In the genomic region with DNA sequence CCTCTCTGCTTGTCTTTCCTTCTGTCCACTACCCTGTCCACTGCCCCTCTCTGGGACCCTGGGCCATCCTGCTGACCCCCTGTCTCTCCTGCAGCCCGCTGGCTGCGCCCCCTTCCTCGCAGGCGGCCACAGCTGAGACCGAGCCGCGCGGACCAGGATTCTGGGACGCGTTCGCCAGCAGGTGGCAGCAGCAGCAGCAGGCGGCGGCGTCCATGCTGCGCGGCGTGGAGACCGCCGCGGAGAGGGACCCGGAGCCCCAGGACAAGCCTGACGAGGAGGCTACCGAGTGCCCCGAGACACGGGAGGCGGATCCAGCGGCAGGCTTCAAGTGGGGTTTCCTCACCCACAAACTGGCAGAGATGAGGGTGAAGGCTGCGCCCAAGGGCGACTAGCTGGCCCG, we compare ENCODE assay signal across 8 mouse cellular contexts. TPM values are rescaled to one million over a fixed set of nuclear protein-coding genes. Genes with fewer than 3 reads are reported as not detected.
DNase-seq lines count a peak whose midpoint lies in the region; ATAC-seq and TF ChIP-seq lines count a peak whose summit lies in the region.

No protein-coding gene starts in this region.

- peaks cover 8% of the 10 kb centered on the region for H3K4me1 ChIP-seq in embryonic facial prominence, embryonic 11.5 days (ENCODE audit: control insufficient read depth, insufficient read depth, low read length)
- peaks cover 68% of the 10 kb centered on the region for H3K4me1 ChIP-seq in heart, embryonic 10.5 days
- H3K4me1 ChIP-seq in kidney, embryonic 16.5 days (ENCODE audit: insufficient read depth, low read length) = peaks cover 58% of the 10 kb centered on the region
- H3K4me1 ChIP-seq in liver, embryonic 15.5 days (replicated peaks) = peaks cover 57% of the 10 kb centered on the region
- peaks cover 65% of the 10 kb centered on the region for H3K4me1 ChIP-seq in neural tube, embryonic 12.5 days
- peaks cover 49% of the 10 kb centered on the region for H3K4me1 ChIP-seq in testis, adult 2 months (ENCODE audit: control insufficient read depth, insufficient read depth, low read length)

- H3K4me3 ChIP-seq in embryonic facial prominence, embryonic 11.5 days (ENCODE audit: low read depth, low read length) = peak overlapping the region; percentile 27
- peak overlapping the region; percentile 60 for H3K4me3 ChIP-seq in heart, embryonic 10.5 days
- H3K4me3 ChIP-seq in kidney, embryonic 16.5 days (ENCODE audit: low read length) = peak overlapping the region; percentile 52
- peak overlapping the region; percentile 33 for H3K4me3 ChIP-seq in liver, embryonic 15.5 days (replicated peaks)
- H3K4me3 ChIP-seq in neural tube, embryonic 12.5 days = peak overlapping the region; percentile 36
- H3K4me3 ChIP-seq in testis, adult 2 months (ENCODE audit: control insufficient read depth, low read depth, low read length) = peak overlapping the region; percentile 69

- under 1% methylated on average over 30 of the region's 30 CpGs for WGBS in embryonic facial prominence, embryonic 11.5 days
- WGBS in heart, embryonic 10.5 days = 1% methylated on average over 30 of the region's 30 CpGs
- under 1% methylated on average over 30 of the region's 30 CpGs for WGBS in kidney, embryonic 16.5 days
- WGBS in liver, embryonic 15.5 days (ENCODE audit: insufficient replicate concordance) = 2% methylated on average over 30 of the region's 30 CpGs
- under 1% methylated on average over 30 of the region's 30 CpGs for WGBS in neural tube, embryonic 12.5 days

- H3K9me3 ChIP-seq in embryonic facial prominence, embryonic 11.5 days (replicated peaks; ENCODE audit: control insufficient read depth, low read length) = no peaks in the 10 kb centered on the region
- no peaks in the 10 kb centered on the region for H3K9me3 ChIP-seq in heart, embryonic 10.5 days
- no peaks in the 10 kb centered on the region for H3K9me3 ChIP-seq in kidney, embryonic 16.5 days (ENCODE audit: low read length)
- no peaks in the 10 kb centered on the region for H3K9me3 ChIP-seq in liver, embryonic 15.5 days (replicated peaks)
- no peaks in the 10 kb centered on the region for H3K9me3 ChIP-seq in neural tube, embryonic 12.5 days

- peak; percentile 68 for TF ChIP-seq CTCF in testis, adult 2 months (IDR thresholded peaks at IDR 0.05; ENCODE audit: control insufficient read depth, insufficient read depth, insufficient replicate concordance, low read depth, low read length)

- no peak overlapping the region for H3K27ac ChIP-seq in embryonic facial prominence, embryonic 11.5 days (replicated peaks; ENCODE audit: low read depth, low read length)
- H3K27ac ChIP-seq in heart, embryonic 10.5 days = peak overlapping the region; percentile 77
- no peak overlapping the region for H3K27ac ChIP-seq in kidney, embryonic 16.5 days (ENCODE audit: low read length)
- H3K27ac ChIP-seq in liver, embryonic 15.5 days (replicated peaks) = no peak overlapping the region
- no peak overlapping the region for H3K27ac ChIP-seq in neural tube, embryonic 12.5 days
- no peak overlapping the region for H3K27ac ChIP-seq in testis, adult 2 months (ENCODE audit: control insufficient read depth, insufficient read depth, low read depth, low read length)

- no peaks in the 10 kb centered on the region for H3K36me3 ChIP-seq in embryonic facial prominence, embryonic 11.5 days (replicated peaks; ENCODE audit: control insufficient read depth, insufficient read depth, low read depth, low read length)
- H3K36me3 ChIP-seq in heart, embryonic 10.5 days = no peaks in the 10 kb centered on the region
- no peaks in the 10 kb centered on the region for H3K36me3 ChIP-seq in kidney, embryonic 16.5 days (ENCODE audit: insufficient read depth, low read length)
- H3K36me3 ChIP-seq in liver, embryonic 15.5 days (replicated peaks) = no peaks in the 10 kb centered on the region
- H3K36me3 ChIP-seq in neural tube, embryonic 12.5 days = no peaks in the 10 kb centered on the region
- no peaks in the 10 kb centered on the region for H3K36me3 ChIP-seq in testis, adult 2 months (ENCODE audit: control insufficient read depth, insufficient read depth, low read length)

- H3K9ac ChIP-seq in embryonic facial prominence, embryonic 11.5 days (replicated peaks; ENCODE audit: low read length) = no peak overlapping the region
- H3K9ac ChIP-seq in kidney, embryonic 16.5 days (replicated peaks; ENCODE audit: low read length) = peak overlapping the region; percentile 58
- no peak overlapping the region for H3K9ac ChIP-seq in liver, embryonic 15.5 days
- peak overlapping the region; percentile 44; the same call in 1 of the 2 replicates for H3K9ac ChIP-seq in neural tube, embryonic 12.5 days

- H3K4me2 ChIP-seq in embryonic facial prominence, embryonic 11.5 days (ENCODE audit: low read depth, low read length) = peak overlapping the region; percentile 68
- H3K4me2 ChIP-seq in kidney, embryonic 16.5 days (replicated peaks; ENCODE audit: low read depth, low read length) = peak overlapping the region; percentile 92
- peak overlapping the region; percentile 61 for H3K4me2 ChIP-seq in liver, embryonic 15.5 days
- peak overlapping the region; percentile 84 for H3K4me2 ChIP-seq in neural tube, embryonic 12.5 days (replicated peaks)

- peak; percentile 57 to 69 for DNase-seq in lung, adult 18-20 months
- no peak for DNase-seq in lung, postnatal 25 days (ENCODE audit: low spot score)
- DNase-seq in embryonic facial prominence, embryonic 11.5 days (ENCODE audit: low spot score) = peak; percentile 86
- peak; percentile 85 for DNase-seq in heart, embryonic 10.5 days (ENCODE audit: low spot score)

- peaks cover 35% of the 10 kb centered on the region for H3K27me3 ChIP-seq in embryonic facial prominence, embryonic 11.5 days (ENCODE audit: control insufficient read depth, insufficient read depth, low read length)
- peaks cover 73% of the 10 kb centered on the region for H3K27me3 ChIP-seq in heart, embryonic 10.5 days (ENCODE audit: insufficient read depth, poor library complexity, severe bottlenecking)
- H3K27me3 ChIP-seq in kidney, embryonic 16.5 days (ENCODE audit: insufficient read depth, low read length) = peaks cover 65% of the 10 kb centered on the region
- peaks cover 92% of the 10 kb centered on the region for H3K27me3 ChIP-seq in liver, embryonic 15.5 days
- H3K27me3 ChIP-seq in neural tube, embryonic 12.5 days (replicated peaks) = peaks cover 75% of the 10 kb centered on the region
- no peaks in the 10 kb centered on the region for H3K27me3 ChIP-seq in testis, adult 2 months (ENCODE audit: control insufficient read depth, insufficient read depth, low read length)

- no peak for TF ChIP-seq POLR2A in testis, adult 2 months (IDR thresholded peaks at IDR 0.05; ENCODE audit: control insufficient read depth, low read depth, low read length)

- 0 out of 2 replicates have a peak, but pooled peaks have one; percentile 35 for ATAC-seq in embryonic facial prominence, embryonic 11.5 days (replicated peaks; ENCODE audit: insufficient number of reproducible peaks, low FRiP score, low TSS enrichment, low read depth)
- ATAC-seq in kidney, embryonic 16.5 days (ENCODE audit: low FRiP score, low TSS enrichment) = peak; percentile 21
- no peak for ATAC-seq in liver, embryonic 15.5 days (ENCODE audit: insufficient read depth)
- peak; percentile 38; the same call in 1 of the 2 replicates for ATAC-seq in neural tube, embryonic 12.5 days (ENCODE audit: low FRiP score, low read depth)

RNA-seq across cellular contexts. Expression of gene Gm30191, which starts 2.9 kb away (rescaled TPM):
- not detected in 2 replicates for polyA plus RNA-seq in embryonic facial prominence, embryonic 11.5 days (2014; fragmentation: Nextera tagmentation; extraction: Ambion mirVana)
- not detected in 2 replicates for polyA plus RNA-seq in heart, embryonic 10.5 days (2016; fragmentation: Nextera tagmentation; extraction: Ambion mirVana)
- not detected in 2 replicates for polyA plus RNA-seq in kidney, embryonic 16.5 days (2015; fragmentation: Nextera tagmentation; extraction: Ambion mirVana)
- not detected in 2 replicates for polyA plus RNA-seq in liver, embryonic 15.5 days (2015; fragmentation: Nextera tagmentation; extraction: Ambion mirVana)
- 0.33 TPM in 1 of 2 replicates, not detected in the other for polyA plus RNA-seq in neural tube, embryonic 12.5 days (2016; fragmentation: Nextera tagmentation; extraction: Ambion mirVana)
- 0.25 TPM in 1 of 2 replicates, not detected in the other for polyA plus RNA-seq in testis, adult 2 months (2012; rRNA removed)

RNA-seq across cellular contexts. Expression of gene Grrp1, which starts 4.3 kb away (rescaled TPM):
- polyA plus RNA-seq in embryonic facial prominence, embryonic 11.5 days (2014; fragmentation: Nextera tagmentation; extraction: Ambion mirVana) = 5.7 and 7.7 TPM in 2 replicates
- 6.3 and 8.8 TPM in 2 replicates for polyA plus RNA-seq in heart, embryonic 10.5 days (2016; fragmentation: Nextera tagmentation; extraction: Ambion mirVana)
- polyA plus RNA-seq in kidney, embryonic 16.5 days (2015; fragmentation: Nextera tagmentation; extraction: Ambion mirVana) = 12.2 and 12.8 TPM in 2 replicates
- polyA plus RNA-seq in liver, embryonic 15.5 days (2015; fragmentation: Nextera tagmentation; extraction: Ambion mirVana) = 0.46 and 1.0 TPM in 2 replicates
- polyA plus RNA-seq in neural tube, embryonic 12.5 days (2016; fragmentation: Nextera tagmentation; extraction: Ambion mirVana) = 9.7 and 10.2 TPM in 2 replicates
- 1.9 and 2.7 TPM in 2 replicates for polyA plus RNA-seq in testis, adult 2 months (2012; rRNA removed)

RNA-seq across cellular contexts. Expression of gene Zfp593, which starts 4.3 kb away (rescaled TPM):
- polyA plus RNA-seq in embryonic facial prominence, embryonic 11.5 days (2014; fragmentation: Nextera tagmentation; extraction: Ambion mirVana) = 16.5 and 18.3 TPM in 2 replicates
- 13.3 and 15.3 TPM in 2 replicates for polyA plus RNA-seq in heart, embryonic 10.5 days (2016; fragmentation: Nextera tagmentation; extraction: Ambion mirVana)
- polyA plus RNA-seq in kidney, embryonic 16.5 days (2015; fragmentation: Nextera tagmentation; extraction: Ambion mirVana) = 15.0 and 15.8 TPM in 2 replicates
- 5.4 and 5.8 TPM in 2 replicates for polyA plus RNA-seq in liver, embryonic 15.5 days (2015; fragmentation: Nextera tagmentation; extraction: Ambion mirVana)
- 18.6 and 18.9 TPM in 2 replicates for polyA plus RNA-seq in neural tube, embryonic 12.5 days (2016; fragmentation: Nextera tagmentation; extraction: Ambion mirVana)
- 7.5 and 9.7 TPM in 2 replicates for polyA plus RNA-seq in testis, adult 2 months (2012; rRNA removed)

RNA-seq across cellular contexts. Expression of gene E130218I03Rik, which starts 6.2 kb away (rescaled TPM):
- polyA plus RNA-seq in embryonic facial prominence, embryonic 11.5 days (2014; fragmentation: Nextera tagmentation; extraction: Ambion mirVana) = 0.39 and 0.65 TPM in 2 replicates
- 0.19 and 0.28 TPM in 2 replicates for polyA plus RNA-seq in heart, embryonic 10.5 days (2016; fragmentation: Nextera tagmentation; extraction: Ambion mirVana)
- polyA plus RNA-seq in kidney, embryonic 16.5 days (2015; fragmentation: Nextera tagmentation; extraction: Ambion mirVana) = 0.62 and 0.67 TPM in 2 replicates
- 0.16 TPM in 1 of 2 replicates, not detected in the other for polyA plus RNA-seq in liver, embryonic 15.5 days (2015; fragmentation: Nextera tagmentation; extraction: Ambion mirVana)
- polyA plus RNA-seq in neural tube, embryonic 12.5 days (2016; fragmentation: Nextera tagmentation; extraction: Ambion mirVana) = 0.45 and 0.84 TPM in 2 replicates
- 0.11 and 0.26 TPM in 2 replicates for polyA plus RNA-seq in testis, adult 2 months (2012; rRNA removed)

RNA-seq across cellular contexts. Expression of gene Cnksr1, which starts 11.5 kb away (rescaled TPM):
- polyA plus RNA-seq in embryonic facial prominence, embryonic 11.5 days (2014; fragmentation: Nextera tagmentation; extraction: Ambion mirVana) = 0.93 and 1.1 TPM in 2 replicates
- 1.2 TPM in 2 replicates for polyA plus RNA-seq in heart, embryonic 10.5 days (2016; fragmentation: Nextera tagmentation; extraction: Ambion mirVana)
- 9.6 and 10.9 TPM in 2 replicates for polyA plus RNA-seq in kidney, embryonic 16.5 days (2015; fragmentation: Nextera tagmentation; extraction: Ambion mirVana)
- polyA plus RNA-seq in liver, embryonic 15.5 days (2015; fragmentation: Nextera tagmentation; extraction: Ambion mirVana) = 0.10 TPM in 2 replicates
- 0.13 and 0.19 TPM in 2 replicates for polyA plus RNA-seq in neural tube, embryonic 12.5 days (2016; fragmentation: Nextera tagmentation; extraction: Ambion mirVana)
- polyA plus RNA-seq in testis, adult 2 months (2012; rRNA removed) = 0.88 and 1.2 TPM in 2 replicates

Comparison
In these comparisons a context has a peak if more than half of its experiments do, and no peak if none do; other contexts are left out.
1. H3K9ac ChIP-seq: peak in kidney, embryonic 16.5 days (single experiment) and neural tube, embryonic 12.5 days (single experiment); none in embryonic facial prominence, embryonic 11.5 days (single experiment) and liver, embryonic 15.5 days (single experiment).
2. Peak in every context shown above with its lines, with median percentiles within 50 percentile points of each other: H3K4me2 ChIP-seq and H3K4me3 ChIP-seq.